Mouse (Mus musculus) liver, embryonic 14.5 days (tissue): ENCODE data around the gene CT030661.1. TPM values are rescaled to one million over a fixed set of nuclear protein-coding genes. Genes with fewer than 3 reads are reported as not detected.

Source experiments
- polyA plus RNA-seq, 2 experiments: library from polyadenylated mRNA; depleted of rRNA in 1 of 2; stranded (reverse) in 1 of 2; unstranded in 1 of 2; fragments of >200 nt; fragmentation: Nextera tagmentation in 1 of 2; extraction: Ambion mirVana in 1 of 2; gene quantifications; 2 replicates each; pipeline versions ENCODE4 v1.2.1 to v1.2.3; 2012 to 2014

CT030661.1 gene
- polyA plus RNA-seq, 2 experiments: 2.1 to 3.8 TPM

Other genes starting within 250 kb of the CT030661.1 start
- 0.04 and 0.18 TPM in 2 replicates for gene Zfp947, start 148.6 kb downstream of the CT030661.1 start, polyA plus RNA-seq (2012; rRNA removed)
- gene Zfp947, start 148.6 kb downstream of the CT030661.1 start, polyA plus RNA-seq (2014; fragmentation: Nextera tagmentation; extraction: Ambion mirVana): 0.34 and 0.50 TPM in 2 replicates
- 0.19 and 0.59 TPM in 2 replicates for gene Zfp994, start 89.2 kb downstream of the CT030661.1 start, polyA plus RNA-seq (2012; rRNA removed)
- gene Zfp994, start 89.2 kb downstream of the CT030661.1 start, polyA plus RNA-seq (2014; fragmentation: Nextera tagmentation; extraction: Ambion mirVana): 1.1 and 1.2 TPM in 2 replicates
- 1.4 and 2.7 TPM in 2 replicates for gene Zfp944, start 46.6 kb upstream of the CT030661.1 start, polyA plus RNA-seq (2012; rRNA removed)
- 5.6 and 5.9 TPM in 2 replicates for gene Zfp944, start 46.6 kb upstream of the CT030661.1 start, polyA plus RNA-seq (2014; fragmentation: Nextera tagmentation; extraction: Ambion mirVana)
- gene Zfp758, start 46.6 kb upstream of the CT030661.1 start, polyA plus RNA-seq (2012; rRNA removed): 0.64 and 1.3 TPM in 2 replicates
- gene Zfp758, start 46.6 kb upstream of the CT030661.1 start, polyA plus RNA-seq (2014; fragmentation: Nextera tagmentation; extraction: Ambion mirVana): 4.7 and 4.8 TPM in 2 replicates
- 0.67 and 1.5 TPM in 2 replicates for gene Zfp946, start 109.4 kb upstream of the CT030661.1 start, polyA plus RNA-seq (2012; rRNA removed)
- 2.3 and 2.6 TPM in 2 replicates for gene Zfp946, start 109.4 kb upstream of the CT030661.1 start, polyA plus RNA-seq (2014; fragmentation: Nextera tagmentation; extraction: Ambion mirVana)